Mouse (Mus musculus) MEL (cell line): ENCODE results near the gene Pold4. TPM values are rescaled to one million over a fixed set of nuclear protein-coding genes. Genes with fewer than 3 reads are reported as not detected.

Experiments used
- DNase-seq: peaks from one replicate; pipeline ENCODE4 v3.0.0; 2011; ENCODE audit warnings: low read depth, low spot score
- H3K27ac ChIP-seq: 2 replicates; pipeline ENCODE4 v1.5.1; 2012; ENCODE audit warnings: low read depth, mild to moderate bottlenecking, control low read depth, low read length, moderate library complexity; ENCODE audit not compliant: control insufficient read depth
- H3K27me3 ChIP-seq, 2 experiments: fragments of 150-350 bp in 1 of 2; sonication (generic) in 1 of 2; 2 replicates each; pipeline ENCODE4 v1.6.1; 2012; ENCODE audit warnings: low read length in 2 of 2, mild to moderate bottlenecking in 2 of 2, improper control_type of control experiment in 1 of 2, moderate library complexity in 1 of 2; ENCODE audit not compliant: insufficient read depth in 2 of 2, control insufficient read depth in 1 of 2
- H3K36me3 ChIP-seq, 2 experiments: 2 replicates each; pipeline ENCODE4 v1.6.1; 2012 to 2014; ENCODE audit warnings: low read length in 2 of 2, improper control_type of control experiment in 1 of 2, inconsistent platforms in 1 of 2, mild to moderate bottlenecking in 1 of 2; ENCODE audit not compliant: insufficient read depth in 2 of 2, control insufficient read depth in 1 of 2
- H3K4me1 ChIP-seq, 2 experiments: fragments of 150-350 bp in 1 of 2; sonication (generic) in 1 of 2; 2 replicates each; pipeline ENCODE4 v1.6.1; 2012; ENCODE audit warnings: low read length in 2 of 2, improper control_type of control experiment in 1 of 2, mild to moderate bottlenecking in 1 of 2; ENCODE audit not compliant: insufficient read depth in 2 of 2, control insufficient read depth in 1 of 2
- H3K4me3 ChIP-seq, 2 experiments: fragments of 150-350 bp in 1 of 2; sonication (generic) in 1 of 2; 2 replicates each; pipeline ENCODE4 v1.5.1; 2012; ENCODE audit warnings: low read depth in 2 of 2, low read length in 2 of 2, mild to moderate bottlenecking in 2 of 2, moderate library complexity in 2 of 2, control low read depth in 1 of 2, improper control_type of control experiment in 1 of 2; ENCODE audit not compliant: control insufficient read depth in 1 of 2, insufficient read depth in 1 of 2
- H3K79me2 ChIP-seq: 2 replicates; pipeline ENCODE4 v1.6.1; 2012; ENCODE audit warnings: mild to moderate bottlenecking, low read length, moderate library complexity; ENCODE audit not compliant: control insufficient read depth, poor library complexity, insufficient read depth
- H3K9ac ChIP-seq: 2 replicates; pipeline ENCODE4 v1.6.1; 2012; ENCODE audit warnings: low read depth, mild to moderate bottlenecking, control low read depth, low read length, moderate library complexity; ENCODE audit not compliant: control insufficient read depth, poor library complexity, severe bottlenecking
- H3K9me3 ChIP-seq: fragments of 150-350 bp; sonication (generic); replicated peaks from 2 replicates; pipeline ENCODE4 v1.6.1; 2012; ENCODE audit warnings: mild to moderate bottlenecking, low read length, improper control_type of control experiment, moderate library complexity; ENCODE audit not compliant: insufficient read depth
- CTCF ChIP-seq, 3 experiments: IDR thresholded peaks in 2 of 3; conservative IDR thresholded peaks in 1 of 3; 2 replicates each; pipeline ENCODE4 v1.5.1; 2011 to 2012; ENCODE audit warnings: low read length in 3 of 3, low read depth in 2 of 3, mild to moderate bottlenecking in 2 of 3, improper control_type of control experiment in 1 of 3, inconsistent platforms in 1 of 3, mixed read lengths in 1 of 3, moderate library complexity in 1 of 3; ENCODE audit not compliant: control insufficient read depth in 1 of 3, insufficient read depth in 1 of 3, poor library complexity in 1 of 3, severe bottlenecking in 1 of 3
- ELF1 ChIP-seq: IDR thresholded peaks from 2 replicates; pipeline ENCODE4 v1.6.1; 2014; ENCODE audit warnings: low read depth, mild to moderate bottlenecking, inconsistent platforms, low read length, improper control_type of control experiment, moderate library complexity
- EP300 ChIP-seq, 2 experiments: IDR thresholded peaks; 2 replicates each; pipeline ENCODE4 v1.6.1; 2011; ENCODE audit warnings: improper control_type of control experiment in 2 of 2, low read length in 2 of 2, low read depth in 1 of 2, mild to moderate bottlenecking in 1 of 2
- GABPA ChIP-seq: IDR thresholded peaks from 2 replicates; pipeline ENCODE4 v1.6.1; 2012; ENCODE audit warnings: low read depth, mild to moderate bottlenecking, inconsistent platforms, low read length, improper control_type of control experiment, moderate library complexity
- HCFC1 ChIP-seq: IDR thresholded peaks from 2 replicates; pipeline ENCODE4 v1.6.1; 2012; ENCODE audit warnings: low read depth, mild to moderate bottlenecking, inconsistent platforms, low read length, improper control_type of control experiment, moderate library complexity
- JUND ChIP-seq: IDR thresholded peaks from 2 replicates; pipeline ENCODE4 v1.6.1; 2011; ENCODE audit warnings: low read depth, mild to moderate bottlenecking, improper control_type of control experiment, low read length
- MAZ ChIP-seq: IDR thresholded peaks from 2 replicates; pipeline ENCODE4 v1.6.1; 2012; ENCODE audit warnings: low read depth, mild to moderate bottlenecking, inconsistent platforms, low read length, improper control_type of control experiment
- MEF2A ChIP-seq: IDR thresholded peaks from 2 replicates; pipeline ENCODE4 v1.6.1; 2014; ENCODE audit warnings: low read depth, mild to moderate bottlenecking, inconsistent platforms, low read length, improper control_type of control experiment; ENCODE audit not compliant: poor library complexity, insufficient replicate concordance, severe bottlenecking; ENCODE audit errors: extremely low read depth
- NRF1 ChIP-seq: IDR thresholded peaks from 2 replicates; pipeline ENCODE4 v1.6.1; 2014; ENCODE audit warnings: low read depth, mild to moderate bottlenecking, inconsistent platforms, low read length, improper control_type of control experiment, moderate library complexity; ENCODE audit not compliant: poor library complexity, insufficient read depth, severe bottlenecking
- POLR2AphosphoS2 ChIP-seq: IDR thresholded peaks from 2 replicates; pipeline ENCODE4 v1.6.1; 2011; ENCODE audit warnings: low read length, improper control_type of control experiment
- RAD21 ChIP-seq: IDR thresholded peaks from 2 replicates; pipeline ENCODE4 v1.6.1; 2011; ENCODE audit warnings: mild to moderate bottlenecking, low read depth, low read length, improper control_type of control experiment
- RCOR1 ChIP-seq: IDR thresholded peaks from 2 replicates; pipeline ENCODE4 v1.6.1; 2012; ENCODE audit warnings: low read depth, mild to moderate bottlenecking, inconsistent platforms, low read length, improper control_type of control experiment
- SMC3 ChIP-seq: IDR thresholded peaks from 2 replicates; pipeline ENCODE4 v1.6.1; 2011; ENCODE audit warnings: low read depth, low read length, improper control_type of control experiment
- TCF12 ChIP-seq: IDR thresholded peaks from 2 replicates; pipeline ENCODE4 v1.6.1; 2014; ENCODE audit warnings: low read depth, mild to moderate bottlenecking, inconsistent platforms, low read length, improper control_type of control experiment, moderate library complexity
- ZC3H11A ChIP-seq: IDR thresholded peaks from 2 replicates; pipeline ENCODE4 v1.6.1; 2012; ENCODE audit warnings: low read depth, mild to moderate bottlenecking, inconsistent platforms, low read length, improper control_type of control experiment
- ZKSCAN1 ChIP-seq: IDR thresholded peaks from 2 replicates; pipeline ENCODE4 v1.6.1; 2012; ENCODE audit warnings: low read depth, mild to moderate bottlenecking, inconsistent platforms, low read length, improper control_type of control experiment, moderate library complexity
- ZMIZ1 ChIP-seq: IDR thresholded peaks from 2 replicates; pipeline ENCODE4 v1.6.1; 2012; ENCODE audit warnings: low read depth, mild to moderate bottlenecking, inconsistent platforms, low read length, improper control_type of control experiment, moderate library complexity
- polyA plus RNA-seq, 2 experiments: library from polyadenylated mRNA; stranded (reverse) in 1 of 2; unstranded in 1 of 2; fragments of >175 nt in 1 of 2; fragments of >200 nt in 1 of 2; gene quantifications; 2 replicates each; pipeline versions ENCODE4 v1.2.1 to v1.2.4; 2012; ENCODE audit warnings: low replicate concordance in 2 of 2, low read depth in 1 of 2; ENCODE audit not compliant: insufficient read length in 2 of 2, insufficient read depth in 1 of 2, missing spikeins in 1 of 2
- total RNA-seq: library from RNA; depleted of rRNA; stranded (reverse); fragments of 300-350 nt; gene quantifications from 2 replicates; pipeline ENCODE4 v1.2.3, GENCODE M21; 2012

Pold4 gene
- total and polyA plus RNA-seq, 3 experiments = 18.5 to 40.4 TPM; not detected in 1

GRCm38 (mm10) chr19:4240247-4240668, 8.6 kb downstream of the Pold4 start:
- no peak overlapping the region for H3K4me3 ChIP-seq
- 0 out of 4 replicates have a peak, but pooled peaks cover 0 to 2% of the 10 kb centered on the region in 2 experiments for H3K27me3 ChIP-seq
- no peak overlapping the region for H3K27ac ChIP-seq
- TF ChIP-seq MEF2A (no peak), ZKSCAN1 (no peak), ZMIZ1 (no peak), POLR2AphosphoS2 (no peak), HCFC1 (no peak), MAZ (no peak), GABPA (no peak), TCF12 (no peak), ELF1 (no peak)
- H3K36me3 ChIP-seq = peaks cover 0 to 3% of the 10 kb centered on the region in 2 experiments; a peak in 1 of 4 replicates
- H3K9ac ChIP-seq = no peak overlapping the region
- H3K9me3 ChIP-seq = no peaks in the 10 kb centered on the region
- H3K79me2 ChIP-seq = no peaks in the 10 kb centered on the region
- H3K4me1 ChIP-seq = peaks cover 0 to 3% of the 10 kb centered on the region in 2 experiments; a peak in 2 of 4 replicates
- no peak for DNase-seq

- DNase-seq = peak; percentile 37
- peaks cover 0 to 3% of the 10 kb centered on the region in 2 experiments; a peak in 2 of 4 replicates for H3K4me1 ChIP-seq
- H3K9me3 ChIP-seq = no peaks in the 10 kb centered on the region
- no peak overlapping the region for H3K27ac ChIP-seq
- H3K9ac ChIP-seq = no peak overlapping the region
- TF ChIP-seq EP300 (IDR thresholded peaks at IDR 0.05; ENCODE audit: low read depth in 1 of 2, low read length in 2 of 2) = no peak
- TF ChIP-seq RCOR1 = no peak
- TF ChIP-seq SMC3 = peak; percentile 65
- no peak for TF ChIP-seq NRF1
- peak; percentile 40 for TF ChIP-seq RAD21
- peak in 2 of 3 experiments; percentile 7 to 50; a peak in 3 of 6 replicates for TF ChIP-seq CTCF (IDR thresholded peaks at IDR 0.05 in 2 of 3, conservative IDR thresholded peaks at IDR 0.05 in 1 of 3; ENCODE audit: control insufficient read depth in 1 of 3, insufficient read depth in 1 of 3, low read depth in 2 of 3, low read length in 3 of 3, poor library complexity in 1 of 3, severe bottlenecking in 1 of 3)
- no peak for TF ChIP-seq JUND
- TF ChIP-seq ZC3H11A = peak; percentile 46
- no peak overlapping the region for H3K4me3 ChIP-seq
- H3K79me2 ChIP-seq = no peaks in the 10 kb centered on the region
- 0 out of 4 replicates have a peak, but pooled peaks cover 0 to under 1% of the 10 kb centered on the region in 2 experiments for H3K27me3 ChIP-seq
- peaks cover 0 to 3% of the 10 kb centered on the region in 2 experiments; a peak in 1 of 4 replicates for H3K36me3 ChIP-seq
Measured at GRCm38 (mm10) chr19:4242416-4242815, 10.7 kb downstream of the Pold4 start.
